In genomic region chr5:23843674-23844530, GRCm38 (mm10) we compare ENCODE assay signal across 8 mouse cellular contexts. TPM values are rescaled to one million over a fixed set of nuclear protein-coding genes. Genes with fewer than 3 reads are reported as not detected.
DNase-seq lines count a peak whose midpoint lies in the region; ATAC-seq and TF ChIP-seq lines count a peak whose summit lies in the region.

TSS of gene Tomm7 (minus strand) at chr5:23844161.

- no peaks in the 10 kb centered on the region; the same call in 1 of the 2 replicates for H3K9me3 ChIP-seq in megakaryocyte, embryonic 14.5 days

- peak within 1 kb of the TSS; percentile 24; the same call in 1 of the 2 replicates for H3K27ac ChIP-seq in cortical plate, adult 2 months (ENCODE audit: insufficient read depth, low read length)

- peak; percentile 88 for ATAC-seq in activated CD4-positive, CD25-positive, alpha-beta regulatory T cell, adult 4 months

- TF ChIP-seq CTCF in cortical plate, adult 2 months (IDR thresholded peaks at IDR 0.05; ENCODE audit: extremely low read depth, insufficient read depth, low read length) = no peak

- H3K4me3 ChIP-seq in cortical plate, adult 2 months (ENCODE audit: insufficient read depth, low read length) = peak within 1 kb of the TSS; percentile 57
- peak within 1 kb of the TSS; percentile 94 for H3K4me3 ChIP-seq in megakaryocyte, embryonic 14.5 days (replicated peaks)

- TF ChIP-seq POLR2A in cortical plate, adult 2 months (IDR thresholded peaks at IDR 0.05; ENCODE audit: extremely low read depth, insufficient read depth, low read length) = peak; percentile 94

- peaks cover 31% of the 10 kb centered on the region for H3K36me3 ChIP-seq in megakaryocyte, embryonic 14.5 days (replicated peaks; ENCODE audit: low read length)

- peak; percentile 83 to 92 for DNase-seq in gastrocnemius, adult 8-10 months (ENCODE audit: low spot score in 2 of 2)
- peak; percentile 95 for DNase-seq in hindlimb bud, embryonic 11.5 days (ENCODE audit: extremely low spot score, low read depth, low spot score)
- DNase-seq in left cerebral cortex, adult 8-10 months (ENCODE audit: low spot score in 2 of 2) = peak; percentile 90 to 95
- DNase-seq in right cerebral cortex, postnatal 10 days (ENCODE audit: low spot score in 2 of 2) = peak; percentile 97 to 98
- peak; percentile 93 for DNase-seq in urinary bladder, postnatal 25 days (ENCODE audit: low spot score)

- H3K27me3 ChIP-seq in megakaryocyte, embryonic 14.5 days (replicated peaks) = no peaks in the 10 kb centered on the region

- H3K4me1 ChIP-seq in cortical plate, adult 2 months (ENCODE audit: control insufficient read depth, insufficient read depth, low read length) = peaks cover 3% of the 10 kb centered on the region; the same call in 1 of the 2 replicates
- H3K4me1 ChIP-seq in megakaryocyte, embryonic 14.5 days = peaks cover 21% of the 10 kb centered on the region

RNA-seq across cellular contexts. Expression of gene Tomm7, which starts in this region (rescaled TPM):
- 100 to 1,000 TPM in 1 of 2 experiments, 10 to 100 TPM in 1; 78.4 to 114 TPM for polyA plus RNA-seq in activated CD4-positive, CD25-positive, alpha-beta regulatory T cell, adult 4 months (2017; shearing (Covaris generic))
- 90.6 and 97.2 TPM in 2 replicates for polyA plus RNA-seq in cortical plate, adult 2 months (2012; rRNA removed)
- 10 to 100 TPM; 65.2 to 74.8 (median 72.6) TPM for total RNA-seq in gastrocnemius, adult 8-10 months (2022)
- total RNA-seq in left cerebral cortex, adult 8-10 months (2022) = 10 to 100 TPM; 69.2 to 86.5 (median 78.1) TPM
- polyA plus RNA-seq in megakaryocyte, embryonic 14.5 days (2012; ENCODE audit: insufficient read depth, low replicate concordance) = 1.6 and 14.7 TPM in 2 replicates

Comparison
In these comparisons a context has a peak if more than half of its experiments do, and no peak if none do; other contexts are left out.
1. Peak in every context shown above with its lines: DNase-seq, ATAC-seq, H3K4me3 ChIP-seq and H3K27ac ChIP-seq.